Mouse (Mus musculus): Measurements from ENCODE around the gene Exosc5.

Gene Exosc5

DNA sequence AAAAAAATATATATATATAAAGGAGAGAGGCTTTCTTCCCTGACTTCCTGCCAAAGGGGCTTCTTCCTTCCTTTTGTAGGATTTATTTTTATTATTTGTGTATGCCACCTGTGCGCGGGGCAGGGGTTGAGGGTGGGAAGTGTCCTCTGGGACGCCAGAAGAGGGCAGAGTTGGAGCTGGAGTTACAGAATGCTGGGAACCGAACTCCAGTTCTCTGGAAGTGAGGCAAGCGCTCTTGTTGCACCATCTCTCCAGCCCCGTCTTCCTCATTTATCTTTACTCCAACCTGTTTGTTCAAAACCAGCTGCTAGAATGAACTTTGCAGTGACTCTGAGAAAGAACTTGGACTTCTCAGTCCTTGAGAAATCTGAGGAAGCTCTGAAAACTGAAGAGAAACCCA is 21.0 kb downstream of the Exosc5 start:
- no peak for DNase-seq (ENCODE audit: low spot score)

DNA sequence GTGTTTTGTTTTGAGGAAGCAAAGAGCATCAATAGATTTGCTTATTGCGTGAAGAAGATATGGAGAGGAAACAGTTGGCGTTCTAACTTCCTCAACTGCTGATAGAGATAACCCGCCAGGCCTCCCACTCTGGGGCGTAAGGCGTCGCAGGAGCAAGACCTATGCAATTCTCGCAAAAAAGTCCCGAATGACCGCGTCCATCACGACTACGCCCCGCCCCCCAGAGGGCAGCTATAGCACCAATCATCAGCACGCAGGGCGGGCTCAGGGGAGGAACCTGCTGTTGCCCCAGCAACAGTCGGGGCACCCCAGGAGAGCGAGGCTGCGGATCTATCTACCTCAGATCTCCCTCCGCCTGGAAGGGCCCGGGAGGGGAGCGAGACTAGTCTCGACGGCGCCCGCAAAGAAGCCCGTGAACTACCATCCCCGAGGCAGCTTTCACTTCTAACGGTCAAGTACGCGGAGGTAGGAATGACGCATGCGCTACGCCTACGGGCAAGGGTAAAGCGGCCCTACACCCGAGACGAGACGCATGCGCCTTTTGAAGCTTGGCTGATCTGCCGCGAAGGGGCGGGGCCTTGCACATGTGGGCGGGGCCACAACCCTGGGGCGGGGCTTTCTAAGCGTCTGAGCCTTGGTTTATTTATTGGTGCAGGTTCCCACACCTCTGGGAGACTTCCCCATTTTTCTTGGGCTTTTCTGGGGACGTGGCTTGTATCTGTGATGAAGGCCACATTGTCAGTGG is 21.7 kb downstream of the Exosc5 start, which contains the start of gene B9d2:
B9d2 (plus strand) TSS at position 267 of the 745 bp plus-strand sequence.
- peak; percentile 94 for DNase-seq (ENCODE audit: low spot score)

DNA sequence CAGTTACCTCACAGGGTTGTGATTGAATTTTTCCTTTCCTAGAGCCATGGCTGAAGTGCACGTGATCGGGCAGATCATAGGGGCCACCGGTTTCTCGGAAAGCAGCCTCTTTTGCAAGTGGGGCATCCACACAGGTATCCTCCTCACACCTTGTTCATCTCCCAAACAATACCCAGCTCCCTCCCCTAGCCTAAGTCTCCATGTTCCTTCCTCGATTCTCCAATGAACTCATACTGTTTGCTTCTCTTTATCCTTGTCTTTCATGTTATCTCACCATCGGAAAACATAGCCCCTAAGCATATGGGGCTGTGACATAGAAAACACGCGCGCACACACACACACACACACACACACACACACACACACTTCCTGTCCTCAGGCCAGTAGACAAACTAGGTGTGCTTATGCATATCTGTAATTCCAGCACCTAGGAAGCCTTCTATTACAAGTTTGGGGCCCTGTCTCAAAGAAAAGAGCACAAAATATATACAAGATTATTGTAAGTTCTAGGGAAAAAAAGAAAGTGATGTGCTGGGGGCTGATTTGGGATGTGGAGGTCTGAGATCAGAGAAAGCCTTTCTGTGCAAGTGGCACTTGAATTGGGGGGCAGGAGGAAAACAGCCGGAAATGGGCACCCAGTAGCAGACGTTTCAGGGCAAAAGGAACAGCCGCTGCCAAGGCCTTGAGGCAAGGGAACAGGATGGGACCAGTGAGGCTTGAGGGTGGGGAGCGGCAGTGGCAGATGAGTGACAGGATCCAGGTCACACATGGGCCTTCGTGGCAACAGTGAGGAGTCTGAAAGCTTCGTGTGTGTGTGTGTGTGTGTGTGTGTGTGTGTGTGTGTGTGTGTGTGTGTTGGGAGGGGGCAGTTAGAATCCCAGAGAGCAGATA is 22.6 kb downstream of the Exosc5 start:
- no peak for DNase-seq (ENCODE audit: low spot score)

DNA sequence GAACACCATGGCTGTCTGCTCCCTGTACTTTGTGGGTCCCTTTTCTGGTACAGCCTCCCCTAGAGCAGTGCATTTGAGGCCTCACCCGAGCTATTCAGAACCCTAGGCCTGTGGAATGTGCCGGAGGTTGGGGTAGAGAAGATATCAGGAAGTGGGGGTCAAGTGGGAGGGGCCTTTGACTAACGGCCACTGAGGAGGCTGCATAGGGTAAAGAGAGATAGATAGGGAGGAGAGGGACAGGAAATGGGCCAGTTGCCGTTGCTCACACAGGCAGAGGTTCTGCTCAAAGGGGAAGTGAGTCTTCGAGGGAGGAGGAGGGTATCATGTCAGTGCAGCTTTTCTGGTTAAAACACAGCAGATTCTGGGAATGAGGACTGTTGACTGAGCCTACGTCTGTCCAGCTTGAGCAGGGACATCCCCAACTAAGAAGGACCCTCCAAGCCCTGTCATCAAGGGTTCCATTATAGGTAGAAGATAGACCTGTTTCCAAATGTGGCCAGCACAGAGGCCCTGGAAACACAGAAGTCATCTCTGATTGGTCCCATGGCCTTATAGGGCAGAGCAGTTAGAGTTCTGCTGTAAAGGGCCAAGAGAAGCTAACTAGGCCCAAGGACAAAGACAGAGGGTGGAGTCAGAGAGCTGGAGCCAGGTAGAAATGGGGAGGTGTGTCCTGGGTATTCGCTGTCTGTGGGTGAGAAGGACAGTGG is 24.7 kb downstream of the Exosc5 start:
- DNase-seq (ENCODE audit: low spot score): no peak

DNA sequence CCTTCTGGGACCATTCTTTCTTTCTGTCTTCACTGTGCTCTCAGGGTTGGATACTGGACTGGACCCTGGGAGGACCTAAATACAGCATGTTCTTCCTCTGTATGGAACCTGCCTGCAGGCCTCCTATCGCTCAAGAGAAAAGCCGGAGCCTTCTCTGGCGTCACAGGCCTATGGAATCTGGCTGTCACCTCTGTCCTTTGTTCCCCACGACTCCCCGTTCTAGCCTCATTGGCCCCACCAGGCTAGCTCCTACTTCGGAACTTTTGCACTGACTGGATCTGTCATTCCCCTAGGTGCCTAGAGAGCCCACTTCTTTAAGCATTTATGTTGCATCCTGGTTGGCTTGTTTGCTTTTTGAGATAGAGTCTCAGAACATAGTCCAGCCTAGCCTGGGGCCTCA is 25.7 kb downstream of the Exosc5 start:
- DNase-seq (ENCODE audit: low spot score): no peak

DNA sequence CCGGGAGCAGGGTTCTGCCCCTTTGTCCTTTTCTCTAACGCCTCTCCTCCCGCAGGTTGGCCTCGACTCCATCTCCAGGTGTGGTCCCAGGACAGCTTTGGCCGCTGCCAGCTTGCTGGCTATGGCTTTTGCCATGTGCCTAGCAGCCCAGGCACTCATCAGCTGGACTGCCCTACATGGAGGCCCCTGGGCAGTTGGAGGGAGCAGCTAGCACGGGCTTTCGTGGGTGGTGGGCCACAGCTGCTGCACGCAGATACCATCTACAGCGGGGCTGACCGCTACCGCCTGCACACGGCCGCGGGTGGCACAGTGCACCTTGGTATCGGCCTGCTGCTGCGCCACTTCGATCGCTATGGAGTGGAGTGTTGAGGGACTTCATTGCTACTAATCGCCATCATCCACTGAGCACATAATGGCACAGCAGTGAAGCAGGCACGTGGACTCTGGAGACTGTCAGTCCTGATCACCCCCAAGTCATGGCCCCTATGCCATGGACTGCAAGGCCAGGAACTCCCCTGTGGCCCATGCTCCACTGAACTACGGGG is 27.0 kb downstream of the Exosc5 start:
- DNase-seq (ENCODE audit: low spot score): no peak

DNA sequence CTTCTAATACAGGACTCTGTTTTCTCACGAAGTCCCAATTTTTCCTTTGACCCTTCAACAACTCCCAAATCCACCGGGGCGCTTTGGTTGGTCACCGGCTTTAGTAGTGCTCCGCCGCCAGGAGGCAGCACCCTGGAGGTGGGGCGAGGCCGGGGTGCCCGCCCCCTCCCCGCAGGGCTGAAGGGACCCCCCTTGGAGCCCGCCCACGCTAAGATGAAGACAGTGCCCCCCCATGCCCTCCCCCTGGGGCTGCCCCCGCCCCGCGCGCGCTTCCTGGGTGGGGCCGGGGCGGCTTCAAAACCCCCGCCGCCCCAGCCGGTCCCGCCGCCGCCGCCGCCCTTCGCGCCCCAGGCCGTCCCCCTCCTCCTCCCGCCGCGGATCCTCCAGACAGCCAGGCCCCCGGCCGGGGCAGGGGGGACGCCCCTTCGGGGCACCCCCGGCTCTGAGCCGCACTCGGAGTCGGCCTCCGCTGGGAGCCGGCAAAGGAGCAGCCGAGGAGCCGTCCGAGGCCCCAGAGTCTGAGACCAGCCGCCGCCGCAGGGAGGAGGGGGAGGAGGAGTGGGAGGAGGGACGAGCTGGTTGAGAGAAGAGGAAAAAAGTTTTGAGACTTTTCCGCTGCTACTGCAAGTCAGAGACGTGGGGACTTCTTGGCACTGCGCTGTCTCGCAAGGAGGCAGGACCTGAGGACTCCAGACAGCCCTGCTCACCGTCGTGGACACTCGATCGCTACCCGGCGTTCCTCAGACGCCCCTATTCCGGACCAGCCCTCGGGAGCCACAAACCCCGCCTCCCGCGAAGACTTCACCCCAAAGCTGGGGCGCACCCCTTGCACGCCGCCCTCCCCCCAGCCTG is 27.9 kb downstream of the Exosc5 start, which contains the start of gene Tgfb1:
Tgfb1 (plus strand) TSS at position 323 of the 852 bp plus-strand sequence.
- DNase-seq (ENCODE audit: low spot score): peak; percentile 75

DNA sequence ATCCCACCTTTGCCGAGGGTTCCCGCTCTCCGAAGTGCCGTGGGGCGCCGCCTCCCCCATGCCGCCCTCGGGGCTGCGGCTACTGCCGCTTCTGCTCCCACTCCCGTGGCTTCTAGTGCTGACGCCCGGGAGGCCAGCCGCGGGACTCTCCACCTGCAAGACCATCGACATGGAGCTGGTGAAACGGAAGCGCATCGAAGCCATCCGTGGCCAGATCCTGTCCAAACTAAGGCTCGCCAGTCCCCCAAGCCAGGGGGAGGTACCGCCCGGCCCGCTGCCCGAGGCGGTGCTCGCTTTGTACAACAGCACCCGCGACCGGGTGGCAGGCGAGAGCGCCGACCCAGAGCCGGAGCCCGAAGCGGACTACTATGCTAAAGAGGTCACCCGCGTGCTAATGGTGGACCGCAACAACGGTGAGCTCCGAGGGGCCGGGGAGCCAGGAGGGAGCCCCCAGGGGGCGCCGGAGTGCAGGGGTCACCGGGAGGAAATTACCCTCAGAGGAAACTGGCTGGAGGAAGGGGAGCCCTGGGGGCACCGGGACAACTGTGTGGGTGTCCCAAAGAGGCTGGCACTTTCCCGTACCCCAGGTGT is 28.9 kb downstream of the Exosc5 start:
- peak; percentile 75 for DNase-seq (ENCODE audit: low spot score)

DNA sequence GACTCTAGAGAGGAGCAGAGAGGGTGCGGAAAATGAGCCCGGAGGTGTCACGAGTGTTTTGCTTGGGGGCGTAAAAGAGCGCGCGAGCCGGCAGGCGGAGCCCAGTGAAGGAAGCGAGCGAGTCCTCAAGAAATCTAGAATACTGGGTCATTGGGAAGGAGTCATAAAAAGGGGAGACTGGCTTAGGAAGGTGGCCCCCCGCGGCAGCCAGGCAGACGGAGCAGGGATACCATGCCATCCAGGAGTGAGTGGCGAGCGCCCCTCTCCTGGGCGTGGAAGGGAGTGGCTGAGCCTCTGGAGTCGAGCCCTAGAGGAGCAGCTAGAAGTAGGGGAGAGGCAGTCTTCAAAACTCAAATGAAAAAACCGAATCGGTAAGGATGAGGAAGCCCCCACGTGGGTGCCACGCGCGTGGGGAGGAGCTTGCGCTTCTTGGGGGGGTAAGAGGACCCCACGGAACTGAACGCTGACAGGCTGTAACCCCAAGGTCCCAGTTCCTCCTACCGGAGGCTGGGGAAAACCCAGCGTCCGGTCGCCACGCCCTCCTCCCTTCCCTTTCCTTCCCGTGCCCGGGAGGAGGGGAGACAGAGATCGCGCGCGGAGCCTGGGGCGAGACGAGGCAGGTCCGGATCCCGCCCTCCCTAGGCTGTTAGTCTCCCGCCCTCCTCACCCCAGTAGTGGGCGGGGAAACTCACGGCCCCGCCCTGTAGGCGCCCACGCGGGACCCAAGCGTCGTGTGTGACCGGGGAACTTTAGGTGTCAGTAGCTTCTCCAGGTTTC is 30.0 kb downstream of the Exosc5 start:
- DNase-seq (ENCODE audit: low spot score): peak; percentile 76

DNA sequence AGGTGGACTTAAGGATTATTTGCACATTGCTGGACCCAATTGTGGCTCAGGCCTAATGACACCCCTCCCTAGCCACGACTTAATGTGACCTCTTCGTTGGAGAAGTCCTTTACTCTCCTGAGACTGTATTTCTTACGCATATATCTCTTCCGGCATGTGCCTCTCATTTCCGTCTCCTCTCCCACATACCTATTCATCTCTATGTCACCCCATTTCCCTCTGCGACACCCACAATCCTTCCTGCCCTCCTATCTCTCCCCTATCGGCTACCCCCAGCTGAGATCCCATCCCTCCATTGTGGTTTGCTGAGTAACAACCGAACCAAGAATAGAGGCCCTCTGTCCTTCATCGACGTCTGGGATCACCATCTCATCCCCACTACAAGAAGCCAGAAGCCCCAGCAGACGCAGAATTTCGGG is 30.6 kb downstream of the Exosc5 start:
- DNase-seq (ENCODE audit: low spot score): no peak

DNA sequence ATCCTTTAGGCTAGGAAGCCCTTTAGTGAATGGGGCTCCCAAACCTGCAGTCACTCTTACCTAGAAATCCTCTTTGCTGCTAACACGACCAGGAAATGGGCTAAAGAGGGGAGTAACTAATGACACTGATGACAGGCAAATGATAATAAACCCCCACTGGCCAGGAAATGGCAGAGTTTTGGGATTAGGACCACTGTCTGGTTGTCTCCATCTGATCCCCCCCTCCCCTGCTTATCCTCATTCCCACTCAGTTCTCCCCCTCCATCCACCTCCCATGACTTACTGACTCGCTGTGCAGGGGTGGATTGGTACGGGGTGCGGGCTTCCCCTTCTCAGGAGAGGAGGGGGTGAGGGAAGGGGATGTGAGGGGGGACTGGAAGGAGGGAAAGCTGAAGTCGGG is 31.1 kb downstream of the Exosc5 start:
- no peak for DNase-seq (ENCODE audit: low spot score)

DNA sequence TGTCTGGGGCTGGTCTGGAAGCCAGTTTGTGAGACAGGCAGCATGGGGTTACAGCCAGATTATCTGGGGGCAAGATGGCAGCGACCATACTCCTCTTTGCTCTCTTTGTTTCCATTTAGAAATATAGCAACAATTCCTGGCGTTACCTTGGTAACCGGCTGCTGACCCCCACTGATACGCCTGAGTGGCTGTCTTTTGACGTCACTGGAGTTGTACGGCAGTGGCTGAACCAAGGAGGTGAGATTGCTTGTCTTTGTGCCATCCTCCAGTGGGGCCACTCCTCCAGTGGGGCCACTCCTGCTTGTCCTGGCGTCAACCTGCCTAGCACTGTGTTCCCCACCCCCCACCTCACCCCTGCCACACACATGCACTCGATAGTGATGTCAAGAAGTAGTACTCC is 35.1 kb downstream of the Exosc5 start:
- DNase-seq (ENCODE audit: low spot score): no peak

DNA sequence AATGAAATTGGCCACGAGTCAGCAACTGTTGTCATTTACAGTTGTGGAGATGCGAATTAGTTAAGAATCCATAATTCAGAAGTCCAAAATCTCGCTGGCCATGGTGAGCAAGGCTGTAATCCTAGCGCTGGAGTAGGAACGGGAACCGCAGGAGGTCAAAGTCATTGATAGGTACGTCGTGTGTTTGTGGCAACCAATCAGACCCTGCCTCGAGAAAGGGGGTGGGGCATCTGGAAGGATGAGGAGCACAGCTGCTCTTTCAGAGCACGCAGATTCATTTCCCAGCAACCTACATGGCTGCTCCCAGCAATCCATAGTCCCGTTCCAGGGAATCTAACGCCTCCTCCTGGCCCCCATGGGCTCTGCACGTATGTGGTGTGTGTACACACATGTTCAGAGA is 40.9 kb downstream of the Exosc5 start:
- peak; percentile 81 for DNase-seq (ENCODE audit: low spot score)

DNA sequence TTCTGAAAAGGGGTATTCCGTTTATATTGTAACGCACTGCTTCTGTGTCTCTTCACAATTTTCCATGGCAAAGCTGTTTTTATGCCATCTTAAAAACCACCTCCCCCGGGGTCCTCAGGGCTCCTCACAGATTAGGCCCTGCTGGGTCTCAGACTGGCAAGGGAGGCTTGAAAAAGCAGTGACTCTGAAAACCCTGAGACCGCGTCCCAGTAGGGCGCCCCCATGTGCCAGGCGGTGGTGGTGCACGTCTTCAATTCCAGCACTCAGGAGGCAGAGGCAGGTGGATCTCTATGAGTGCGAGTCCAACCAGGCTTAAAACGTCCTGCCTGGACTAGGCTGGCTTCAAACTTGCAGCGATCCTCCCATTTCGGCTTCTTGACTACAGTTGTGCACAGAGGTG is 41.8 kb downstream of the Exosc5 start:
- no peak for DNase-seq (ENCODE audit: low spot score)

DNA sequence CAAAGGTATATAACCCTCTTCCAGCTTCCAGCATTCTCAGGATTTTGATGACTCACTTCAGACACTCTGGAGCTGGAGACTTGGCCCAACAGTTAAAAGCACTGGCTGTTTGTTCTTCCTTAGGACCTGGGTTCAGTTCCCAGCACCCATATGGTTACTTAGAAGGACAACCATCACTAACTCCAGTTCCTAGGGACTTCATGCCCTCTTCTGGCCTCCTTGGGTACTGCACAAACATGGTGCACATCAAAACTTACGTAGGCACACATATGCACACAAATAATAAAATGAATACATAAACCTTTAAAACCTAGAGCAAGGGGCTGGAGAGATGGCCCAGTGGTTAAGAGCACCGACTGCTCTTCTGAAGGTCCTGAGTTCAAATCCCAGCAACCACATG is 43.4 kb downstream of the Exosc5 start:
- no peak for DNase-seq (ENCODE audit: low spot score)

DNA sequence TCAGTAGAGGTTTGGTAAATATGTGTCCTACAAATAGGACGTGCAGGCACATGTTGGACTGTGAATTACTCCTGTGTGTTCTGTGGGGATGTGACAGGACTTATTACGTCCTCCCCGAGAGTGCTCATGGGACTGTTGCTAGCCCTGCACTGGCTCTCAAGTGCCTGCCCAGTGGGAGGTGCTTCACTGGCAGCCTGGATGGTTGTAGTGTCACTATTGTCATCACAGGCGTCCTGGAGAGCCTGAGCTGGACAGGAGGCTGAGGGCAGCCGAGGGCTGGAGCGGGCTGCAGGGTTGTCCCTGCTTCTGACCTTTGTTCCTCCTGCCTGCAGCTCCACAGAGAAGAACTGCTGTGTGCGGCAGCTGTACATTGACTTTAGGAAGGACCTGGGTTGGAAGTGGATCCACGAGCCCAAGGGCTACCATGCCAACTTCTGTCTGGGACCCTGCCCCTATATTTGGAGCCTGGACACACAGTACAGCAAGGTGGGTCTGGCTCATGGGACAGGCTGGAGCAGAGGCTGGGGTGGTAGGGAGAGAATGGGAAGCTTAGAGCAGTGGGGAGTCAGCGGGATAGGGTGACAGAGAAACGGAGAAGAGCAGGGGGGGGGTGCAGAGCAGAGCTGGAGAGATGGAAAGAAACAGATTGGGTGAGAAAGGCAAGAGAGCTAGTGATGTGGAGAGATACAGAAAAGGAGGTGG is 45.0 kb downstream of the Exosc5 start:
- DNase-seq (ENCODE audit: low spot score): no peak

DNA sequence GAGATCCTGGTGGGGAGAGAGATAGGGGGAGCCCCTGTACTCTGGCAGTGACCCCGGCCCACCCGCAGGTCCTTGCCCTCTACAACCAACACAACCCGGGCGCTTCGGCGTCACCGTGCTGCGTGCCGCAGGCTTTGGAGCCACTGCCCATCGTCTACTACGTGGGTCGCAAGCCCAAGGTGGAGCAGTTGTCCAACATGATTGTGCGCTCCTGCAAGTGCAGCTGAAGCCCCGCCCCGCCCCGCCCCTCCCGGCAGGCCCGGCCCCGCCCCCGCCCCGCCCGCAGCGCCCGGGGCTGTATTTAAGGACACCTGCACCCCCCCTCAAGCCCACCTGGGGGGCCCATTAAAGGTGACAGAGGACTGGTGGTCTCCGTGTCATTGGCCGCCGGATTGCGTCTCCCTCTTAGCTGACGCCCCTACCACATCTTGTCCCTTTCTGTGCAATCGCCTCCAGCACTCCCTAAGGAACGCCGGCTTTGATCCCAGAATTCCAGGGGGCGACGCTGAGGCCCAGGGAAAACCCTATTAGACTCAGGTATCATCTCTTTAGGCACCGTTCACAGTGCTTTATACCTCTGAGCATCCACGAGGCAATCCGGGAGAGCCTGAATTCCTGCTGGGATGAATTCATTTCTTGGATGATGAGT is 45.9 kb downstream of the Exosc5 start:
- DNase-seq (ENCODE audit: low spot score): no peak

DNA sequence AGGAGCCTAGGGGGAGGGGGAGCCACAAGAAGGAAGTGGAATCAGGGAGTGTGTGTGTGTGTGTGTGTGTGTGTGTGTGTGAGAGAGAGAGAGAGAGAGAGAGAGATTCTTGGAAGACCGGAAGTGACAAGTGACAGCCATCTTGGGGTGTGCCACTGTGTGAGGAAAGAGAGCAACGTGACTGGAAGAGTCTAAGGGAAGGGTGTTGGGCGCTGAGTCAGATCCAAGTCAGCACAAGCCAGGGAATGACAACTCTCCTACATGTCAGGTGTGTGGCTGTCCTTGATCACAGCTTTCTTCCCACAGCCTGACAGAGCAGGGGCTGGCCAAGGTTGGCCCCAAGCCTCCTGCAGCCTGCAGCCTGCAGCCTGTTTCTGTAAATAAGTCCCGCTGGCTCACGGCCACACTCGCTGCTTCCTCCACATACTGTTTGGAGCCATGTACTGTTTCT is 46.9 kb downstream of the Exosc5 start:
- DNase-seq (ENCODE audit: low spot score): no peak
